In the genomic region with DNA sequence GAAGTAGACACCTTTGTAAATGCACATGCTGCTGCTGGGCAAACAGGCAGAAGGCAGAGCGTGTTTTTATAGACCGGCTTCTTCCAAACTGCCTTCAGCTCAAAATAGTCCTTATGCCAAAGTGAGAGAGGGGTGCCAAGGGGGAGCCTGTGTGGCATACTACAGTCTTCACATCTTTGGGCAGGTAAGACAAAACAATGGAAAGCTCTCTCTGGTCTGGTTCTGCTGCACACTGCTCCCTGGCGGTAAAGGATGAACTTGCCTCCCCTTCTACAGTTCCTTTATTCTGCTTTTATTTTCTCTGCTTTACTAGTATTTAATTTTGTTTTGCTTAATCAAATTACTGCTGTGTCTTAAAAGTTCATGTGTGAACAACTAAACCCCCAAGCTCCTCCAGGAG, we compare ENCODE assay signal across 10 mouse cellular contexts. TPM values are rescaled to one million over a fixed set of nuclear protein-coding genes. Genes with fewer than 3 reads are reported as not detected.
DNase-seq lines count a peak whose midpoint lies in the region; ATAC-seq and TF ChIP-seq lines count a peak whose summit lies in the region.
"Not testable (repeated sequence)": the region's sequence is repeated elsewhere in the genome, so short reads cannot be mapped to it uniquely, and the experiment has no call there.
"Had no signal": no experiment of that assay in that cellular context is flagged by ENCODE, and none has a peak within 500 bp of the region (broad histone marks: within the 10 kb centered on the region; RNA-seq: fewer than 3 reads in every experiment).

No protein-coding gene starts in this region.

- H3K4me3 ChIP-seq in embryonic facial prominence, embryonic 11.5 days (ENCODE audit: low read depth, low read length); lung, postnatal 0 days (ENCODE audit: low read depth, low read length): not testable (repeated sequence)

- H3K4me1 ChIP-seq in embryonic facial prominence, embryonic 11.5 days (ENCODE audit: control insufficient read depth, insufficient read depth, low read length); lung, postnatal 0 days (ENCODE audit: insufficient read depth, low read depth, low read length): not testable (repeated sequence)

- H3K36me3 ChIP-seq in embryonic facial prominence, embryonic 11.5 days (replicated peaks; ENCODE audit: control insufficient read depth, insufficient read depth, low read depth, low read length); lung, postnatal 0 days (ENCODE audit: insufficient read depth, low read length): not testable (repeated sequence)

- peak; percentile 30 to 56 for DNase-seq in CD8-positive naive resting alpha-beta T cell, adult 2 months (ENCODE audit: low read depth in 2 of 2, low spot score in 2 of 2)
- peak; percentile 43 for DNase-seq in brain, embryonic 14.5 days (ENCODE audit: low read depth)
- peak; percentile 7 for DNase-seq in embryonic facial prominence, embryonic 11.5 days (ENCODE audit: low spot score)
- DNase-seq in layer of hippocampus, adult 9-11 months = peak; percentile 46
- peak; percentile 19 for DNase-seq in lung, postnatal 0 days (ENCODE audit: low spot score)
- DNase-seq in right cerebral cortex, adult 2 months (ENCODE audit: low spot score in 2 of 2) = peak; percentile 56 to 72
- DNase-seq in urinary bladder, postnatal 14 days (ENCODE audit: low spot score) = peak; percentile 53

- TF ChIP-seq POLR2A in brain, embryonic 14.5 days (IDR thresholded peaks at IDR 0.05; ENCODE audit: borderline replicate concordance, extremely low read depth, insufficient read depth, insufficient read length, poor library complexity, severe bottlenecking) = not testable (repeated sequence)

- not testable (repeated sequence) for H3K27me3 ChIP-seq in embryonic facial prominence, embryonic 11.5 days (ENCODE audit: control insufficient read depth, insufficient read depth, low read length); lung, postnatal 0 days (replicated peaks; ENCODE audit: insufficient read depth, low read length)

- H3K4me2 ChIP-seq in embryonic facial prominence, embryonic 11.5 days (ENCODE audit: low read depth, low read length); lung, postnatal 0 days (replicated peaks; ENCODE audit: low read depth, low read length): not testable (repeated sequence)

- not testable (repeated sequence) for H3K27ac ChIP-seq in embryonic facial prominence, embryonic 11.5 days (replicated peaks; ENCODE audit: low read depth, low read length); lung, postnatal 0 days (ENCODE audit: low read length)

- TF ChIP-seq CTCF in brain, embryonic 14.5 days (IDR thresholded peaks at IDR 0.05; ENCODE audit: borderline replicate concordance, extremely low read depth, insufficient read depth, insufficient read length) = peak; percentile 46; the same call in 1 of the 2 replicates
- peak; percentile 60 for TF ChIP-seq CTCF in lung, postnatal 0 days (IDR thresholded peaks at IDR 0.05)

- H3K9ac ChIP-seq in embryonic facial prominence, embryonic 11.5 days (replicated peaks; ENCODE audit: low read length); lung, postnatal 0 days (replicated peaks; ENCODE audit: low read depth): not testable (repeated sequence)

- H3K9me3 ChIP-seq in embryonic facial prominence, embryonic 11.5 days (replicated peaks; ENCODE audit: control insufficient read depth, low read length); lung, postnatal 0 days (ENCODE audit: low read length): not testable (repeated sequence)

- TF ChIP-seq EP300 in lung, postnatal 0 days (IDR thresholded peaks at IDR 0.05) = not testable (repeated sequence)

- not testable (repeated sequence) for ATAC-seq in embryonic facial prominence, embryonic 11.5 days (replicated peaks; ENCODE audit: insufficient number of reproducible peaks, low FRiP score, low TSS enrichment, low read depth); lung, postnatal 0 days
- ATAC-seq in inflammation-experienced regulatory T-cells, adult 6 months = peak; percentile 13

- WGBS in embryonic facial prominence, embryonic 11.5 days = 23% methylated on average over 2 of the region's 3 CpGs
- WGBS in lung, postnatal 0 days = 44% methylated on average over 2 of the region's 3 CpGs

RNA-seq across cellular contexts. Expression of gene Fgfr1op, which starts 4.3 kb away (rescaled TPM):
- 14.1 and 14.6 TPM in 2 replicates for polyA plus RNA-seq in brain, embryonic 14.5 days (2012; rRNA removed)
- polyA plus RNA-seq in embryonic facial prominence, embryonic 11.5 days (2014; fragmentation: Nextera tagmentation; extraction: Ambion mirVana) = 58.8 and 65.7 TPM in 2 replicates
- polyA plus RNA-seq in inflammation-experienced regulatory T-cells, adult 6 months (2017; shearing (Covaris generic)) = 10 to 100 TPM; 22.8 to 31.0 (median 24.2) TPM
- 17.7 and 18.3 TPM in 2 replicates for polyA plus RNA-seq in lung, postnatal 0 days (2015; fragmentation: Nextera tagmentation; extraction: Ambion mirVana)

RNA-seq across cellular contexts. Expression of gene Rnaset2a, which starts 13.1 kb away (rescaled TPM):
- 14.4 and 16.0 TPM in 2 replicates for polyA plus RNA-seq in brain, embryonic 14.5 days (2012; rRNA removed)
- 16.4 and 18.0 TPM in 2 replicates for polyA plus RNA-seq in embryonic facial prominence, embryonic 11.5 days (2014; fragmentation: Nextera tagmentation; extraction: Ambion mirVana)
- 10 to 100 TPM; 41.7 to 52.1 (median 51.3) TPM for polyA plus RNA-seq in inflammation-experienced regulatory T-cells, adult 6 months (2017; shearing (Covaris generic))
- 79.7 and 80.0 TPM in 2 replicates for polyA plus RNA-seq in lung, postnatal 0 days (2015; fragmentation: Nextera tagmentation; extraction: Ambion mirVana)

RNA-seq across cellular contexts. Expression of gene Gm49673, which starts 13.4 kb away (rescaled TPM):
- 0.24 and 0.90 TPM in 2 replicates for polyA plus RNA-seq in brain, embryonic 14.5 days (2012; rRNA removed)
- 0.25 and 0.57 TPM in 2 replicates for polyA plus RNA-seq in embryonic facial prominence, embryonic 11.5 days (2014; fragmentation: Nextera tagmentation; extraction: Ambion mirVana)
- polyA plus RNA-seq in inflammation-experienced regulatory T-cells, adult 6 months (2017; shearing (Covaris generic)) = under 1 TPM in 1 of 3 experiments, not detected in 2; 0.26 TPM
- polyA plus RNA-seq in lung, postnatal 0 days (2015; fragmentation: Nextera tagmentation; extraction: Ambion mirVana) = 0.13 and 0.50 TPM in 2 replicates
- polyA plus RNA-seq: heart, embryonic 12.5 days; liver, embryonic 16.5 days had no signal

Comparison
In these comparisons a context has a peak if more than half of its experiments do, and no peak if none do; other contexts are left out.
1. DNase-seq: peak in every context shown above with its lines; median percentile 64 in right cerebral cortex, adult 2 months; 53 in urinary bladder, postnatal 14 days; 46 in layer of hippocampus, adult 9-11 months; 43 in CD8-positive naive resting alpha-beta T cell, adult 2 months; 43 in brain, embryonic 14.5 days; 19 in lung, postnatal 0 days; 7 in embryonic facial prominence, embryonic 11.5 days.